Mouse (Mus musculus): Measurements from ENCODE around the gene Mydgf. TPM values are rescaled to one million over a fixed set of nuclear protein-coding genes. Genes with fewer than 3 reads are reported as not detected.

Mydgf gene
- polyA plus RNA-seq, 1 experiment from 2014 or later: 98.8 TPM

DNA sequence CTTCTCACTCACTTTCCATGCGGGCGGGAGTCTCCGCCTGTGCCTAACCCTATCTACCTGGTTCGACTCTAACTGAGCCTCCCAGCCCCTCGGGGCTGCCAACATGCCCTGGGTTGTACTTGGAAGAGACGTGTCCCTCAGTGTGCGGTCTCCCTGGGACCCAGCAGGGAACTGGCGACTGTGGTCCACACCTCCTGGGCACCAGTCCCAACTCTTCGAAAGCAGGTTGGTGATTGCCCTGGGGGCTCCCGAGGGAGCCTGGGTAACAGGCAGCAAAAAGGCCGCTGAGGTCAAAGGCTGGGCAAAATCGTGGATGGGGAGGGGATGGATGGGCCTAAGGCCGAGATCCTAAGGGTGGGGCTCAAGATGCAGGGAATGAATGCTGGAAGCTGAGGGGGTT, 34.0 kb upstream of the Mydgf start:
- ATAC-seq (ENCODE audit: low read depth): no peak
- peak overlapping the region; percentile 69 for H3K4me2 ChIP-seq (ENCODE audit: low read depth, low read length)
- DNase-seq (ENCODE audit: low spot score): no peak
- peak overlapping the region; percentile 83 for H3K9ac ChIP-seq (ENCODE audit: low read depth, low read length)
- no peaks in the 10 kb centered on the region for H3K27me3 ChIP-seq (replicated peaks; ENCODE audit: control insufficient read depth, insufficient read depth, low read length)
- H3K4me3 ChIP-seq (ENCODE audit: low read depth, low read length): peak overlapping the region; percentile 75
- peaks cover 15% of the 10 kb centered on the region for H3K4me1 ChIP-seq (ENCODE audit: control insufficient read depth, insufficient read depth, low read length)
- no peaks in the 10 kb centered on the region for H3K9me3 ChIP-seq (ENCODE audit: control insufficient read depth, low read length)
- no peaks in the 10 kb centered on the region for H3K36me3 ChIP-seq (ENCODE audit: control insufficient read depth, insufficient read depth, low read length)
- no peak overlapping the region for H3K27ac ChIP-seq (replicated peaks; ENCODE audit: low read depth, low read length)
- 59% methylated on average over 13 of the region's 13 CpGs for WGBS

DNA sequence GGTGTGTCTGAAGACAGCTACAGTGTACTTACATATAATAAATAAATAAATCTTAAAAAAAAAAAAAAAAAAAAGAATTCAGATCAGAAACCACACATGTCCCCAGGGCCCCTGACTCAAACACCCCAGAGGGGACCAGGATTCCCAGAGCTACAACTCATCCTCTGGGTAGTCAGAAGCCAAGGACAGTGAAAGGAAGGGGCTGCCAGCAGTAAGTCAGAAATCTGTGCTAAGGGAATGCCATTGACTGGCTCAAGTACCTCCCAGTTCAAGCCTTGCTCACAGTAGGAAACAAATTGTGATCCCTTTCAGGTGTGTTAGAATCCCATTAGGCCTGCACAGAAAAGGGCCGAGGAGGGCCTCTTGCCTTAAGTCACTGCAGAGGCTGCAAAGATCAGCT, 30.5 kb upstream of the Mydgf start:
- Histone ChIP-seq H3K27me3 (replicated peaks; ENCODE audit: control insufficient read depth, insufficient read depth, low read length) (no peaks in the 10 kb centered on the region), H3K36me3 (ENCODE audit: control insufficient read depth, insufficient read depth, low read length) (peaks cover 26% of the 10 kb centered on the region), H3K4me3 (ENCODE audit: low read depth, low read length) (no peak overlapping the region), H3K9ac (ENCODE audit: low read depth, low read length) (no peak overlapping the region), H3K9me3 (ENCODE audit: control insufficient read depth, low read length) (no peaks in the 10 kb centered on the region), H3K4me2 (ENCODE audit: low read depth, low read length) (no peak overlapping the region), H3K27ac (replicated peaks; ENCODE audit: low read depth, low read length) (no peak overlapping the region), H3K4me1 (ENCODE audit: control insufficient read depth, insufficient read depth, low read length) (peaks cover 15% of the 10 kb centered on the region)
- no peak for ATAC-seq (ENCODE audit: low read depth)
- 78% methylated on average over 1 of the region's 1 CpGs for WGBS
- DNase-seq (ENCODE audit: low spot score): no peak

- no peak overlapping the region for H3K27ac ChIP-seq (replicated peaks; ENCODE audit: low read depth, low read length)
Measured at GRCm38 (mm10) chr17:56212676-56213075, 29.0 kb upstream of the Mydgf start.

DNA sequence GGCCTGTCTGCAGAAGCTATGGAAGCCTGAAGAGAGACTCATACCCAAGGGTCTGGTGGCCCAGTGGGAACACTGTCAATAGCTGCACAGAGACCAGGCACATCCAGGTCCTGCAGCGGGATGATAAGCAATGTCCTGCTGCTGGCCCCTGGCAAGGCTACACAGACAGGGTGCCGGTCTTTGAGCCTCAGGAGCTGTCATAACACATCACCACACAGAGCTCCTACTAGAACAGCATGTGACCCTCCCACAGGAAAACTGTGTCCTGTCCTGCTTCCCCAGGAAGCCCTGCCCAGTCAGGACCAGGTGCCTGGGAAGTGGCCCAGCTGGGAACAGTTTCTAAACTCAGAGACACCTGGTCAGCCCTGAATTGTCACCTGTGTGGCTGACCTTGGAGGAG, 27.4 kb upstream of the Mydgf start:
- WGBS: 90% methylated on average over 2 of the region's 2 CpGs
- no peak for ATAC-seq (ENCODE audit: low read depth)
- H3K36me3 ChIP-seq (ENCODE audit: control insufficient read depth, insufficient read depth, low read length): peaks cover 57% of the 10 kb centered on the region
- no peak overlapping the region for H3K4me3 ChIP-seq (ENCODE audit: low read depth, low read length)
- H3K4me2 ChIP-seq (ENCODE audit: low read depth, low read length): no peak overlapping the region
- H3K9me3 ChIP-seq (ENCODE audit: control insufficient read depth, low read length): no peaks in the 10 kb centered on the region
- no peak overlapping the region for H3K27ac ChIP-seq (replicated peaks; ENCODE audit: low read depth, low read length)
- H3K4me1 ChIP-seq (ENCODE audit: control insufficient read depth, insufficient read depth, low read length): no peaks in the 10 kb centered on the region
- no peak overlapping the region for H3K9ac ChIP-seq (ENCODE audit: low read depth, low read length)
- H3K27me3 ChIP-seq (replicated peaks; ENCODE audit: control insufficient read depth, insufficient read depth, low read length): no peaks in the 10 kb centered on the region
- DNase-seq (ENCODE audit: low spot score): no peak

More at GRCm38 (mm10) chr17:56212676-56213075, 29.0 kb upstream of the Mydgf start:
- WGBS: 55% methylated on average over 6 of the region's 6 CpGs
- DNase-seq (ENCODE audit: low spot score): no peak
- Histone ChIP-seq H3K36me3 (ENCODE audit: control insufficient read depth, insufficient read depth, low read length) (peaks cover 41% of the 10 kb centered on the region), H3K9me3 (ENCODE audit: control insufficient read depth, low read length) (no peaks in the 10 kb centered on the region), H3K9ac (ENCODE audit: low read depth, low read length) (no peak overlapping the region), H3K4me3 (ENCODE audit: low read depth, low read length) (no peak overlapping the region), H3K4me2 (ENCODE audit: low read depth, low read length) (no peak overlapping the region), H3K4me1 (ENCODE audit: control insufficient read depth, insufficient read depth, low read length) (peaks cover 12% of the 10 kb centered on the region), H3K27me3 (replicated peaks; ENCODE audit: control insufficient read depth, insufficient read depth, low read length) (no peaks in the 10 kb centered on the region)
- no peak for ATAC-seq (ENCODE audit: low read depth)

DNA sequence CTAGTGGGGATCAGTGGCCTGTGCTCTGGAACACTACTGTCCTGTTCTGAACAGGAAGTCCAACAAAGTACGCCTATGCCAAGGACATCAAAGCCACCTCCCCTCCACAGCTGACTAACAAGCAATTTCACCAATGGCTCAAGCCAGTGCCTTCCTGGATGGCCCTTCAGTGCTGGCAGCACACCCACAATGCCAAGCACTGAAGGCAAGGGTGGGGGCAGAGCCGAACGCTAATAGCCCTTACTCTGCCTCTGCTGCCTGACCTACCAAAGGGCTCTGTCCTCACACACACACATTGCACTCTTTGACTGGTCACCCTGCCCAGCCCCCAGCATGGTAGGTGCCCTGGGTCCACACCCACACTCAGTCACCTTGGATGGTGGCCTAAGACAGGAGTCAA, 25.1 kb upstream of the Mydgf start:
- Histone ChIP-seq H3K4me3 (ENCODE audit: low read depth, low read length) (no peak overlapping the region), H3K27ac (replicated peaks; ENCODE audit: low read depth, low read length) (no peak overlapping the region), H3K9me3 (ENCODE audit: control insufficient read depth, low read length) (no peaks in the 10 kb centered on the region), H3K4me1 (ENCODE audit: control insufficient read depth, insufficient read depth, low read length) (no peaks in the 10 kb centered on the region), H3K27me3 (replicated peaks; ENCODE audit: control insufficient read depth, insufficient read depth, low read length) (no peaks in the 10 kb centered on the region), H3K4me2 (ENCODE audit: low read depth, low read length) (no peak overlapping the region), H3K9ac (ENCODE audit: low read depth, low read length) (no peak overlapping the region), H3K36me3 (ENCODE audit: control insufficient read depth, insufficient read depth, low read length) (peaks cover 80% of the 10 kb centered on the region)
- ATAC-seq (ENCODE audit: low read depth) (no peak), DNase-seq (ENCODE audit: low spot score) (no peak)
- WGBS: 83% methylated on average over 3 of the region's 3 CpGs

GRCm38 (mm10) chr17:56207963-56208530, 24.3 kb upstream of the Mydgf start:
- Histone ChIP-seq H3K9me3 (ENCODE audit: control insufficient read depth, low read length) (no peaks in the 10 kb centered on the region), H3K4me1 (ENCODE audit: control insufficient read depth, insufficient read depth, low read length) (no peaks in the 10 kb centered on the region), H3K27me3 (replicated peaks; ENCODE audit: control insufficient read depth, insufficient read depth, low read length) (no peaks in the 10 kb centered on the region), H3K4me3 (ENCODE audit: low read depth, low read length) (no peak overlapping the region), H3K36me3 (ENCODE audit: control insufficient read depth, insufficient read depth, low read length) (peaks cover 87% of the 10 kb centered on the region), H3K27ac (replicated peaks; ENCODE audit: low read depth, low read length) (no peak overlapping the region), H3K9ac (ENCODE audit: low read depth, low read length) (no peak overlapping the region), H3K4me2 (ENCODE audit: low read depth, low read length) (no peak overlapping the region)
- DNase-seq (ENCODE audit: low spot score): no peak
- 91% methylated on average over 9 of the region's 9 CpGs for WGBS
- ATAC-seq (ENCODE audit: low read depth): no peak

DNA sequence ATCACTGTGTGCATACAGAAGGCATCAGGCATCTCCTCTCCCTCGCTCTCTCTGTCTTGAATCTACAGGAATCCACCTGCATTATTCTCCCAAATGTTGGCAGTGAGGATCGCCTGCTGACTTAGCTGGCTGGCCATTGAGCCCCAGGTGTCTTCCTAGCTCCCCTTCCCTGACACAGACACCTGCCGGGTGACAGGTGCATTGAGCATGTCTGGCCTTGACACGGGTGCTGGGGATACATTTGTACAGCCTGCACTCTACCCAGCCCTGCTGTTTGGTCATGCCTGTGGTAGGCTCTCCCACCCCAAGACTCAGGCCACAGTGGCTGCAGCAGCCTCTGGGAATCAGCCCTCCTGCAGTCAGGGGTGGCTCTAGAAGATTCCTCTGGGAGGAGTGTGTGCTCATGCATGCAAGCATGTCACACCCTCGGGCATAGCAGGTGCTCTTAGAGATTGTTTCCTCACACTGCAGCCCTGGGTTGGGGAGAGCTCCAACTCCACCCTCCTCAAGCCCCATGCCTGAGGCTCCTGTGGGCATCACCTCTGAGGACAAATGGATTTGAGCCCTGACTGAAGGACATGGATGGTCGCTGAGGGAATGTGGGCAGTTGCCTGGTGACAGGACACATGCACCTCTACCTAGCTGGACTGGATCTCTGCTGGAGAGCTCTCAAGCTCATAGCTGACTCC, 23.4 kb upstream of the Mydgf start:
- peaks cover 97% of the 10 kb centered on the region for H3K36me3 ChIP-seq (ENCODE audit: control insufficient read depth, insufficient read depth, low read length)
- H3K27me3 ChIP-seq (replicated peaks; ENCODE audit: control insufficient read depth, insufficient read depth, low read length): no peaks in the 10 kb centered on the region
- no peaks in the 10 kb centered on the region for H3K9me3 ChIP-seq (ENCODE audit: control insufficient read depth, low read length)
- DNase-seq (ENCODE audit: low spot score) (no peak), ATAC-seq (ENCODE audit: low read depth) (no peak)
- no peaks in the 10 kb centered on the region for H3K4me1 ChIP-seq (ENCODE audit: control insufficient read depth, insufficient read depth, low read length)
- 75% methylated on average over 6 of the region's 6 CpGs for WGBS
- no peak overlapping the region for H3K4me2 ChIP-seq (ENCODE audit: low read depth, low read length)
- H3K4me3 ChIP-seq (ENCODE audit: low read depth, low read length): no peak overlapping the region
- no peak overlapping the region for H3K27ac ChIP-seq (replicated peaks; ENCODE audit: low read depth, low read length)
- H3K9ac ChIP-seq (ENCODE audit: low read depth, low read length): no peak overlapping the region

DNA sequence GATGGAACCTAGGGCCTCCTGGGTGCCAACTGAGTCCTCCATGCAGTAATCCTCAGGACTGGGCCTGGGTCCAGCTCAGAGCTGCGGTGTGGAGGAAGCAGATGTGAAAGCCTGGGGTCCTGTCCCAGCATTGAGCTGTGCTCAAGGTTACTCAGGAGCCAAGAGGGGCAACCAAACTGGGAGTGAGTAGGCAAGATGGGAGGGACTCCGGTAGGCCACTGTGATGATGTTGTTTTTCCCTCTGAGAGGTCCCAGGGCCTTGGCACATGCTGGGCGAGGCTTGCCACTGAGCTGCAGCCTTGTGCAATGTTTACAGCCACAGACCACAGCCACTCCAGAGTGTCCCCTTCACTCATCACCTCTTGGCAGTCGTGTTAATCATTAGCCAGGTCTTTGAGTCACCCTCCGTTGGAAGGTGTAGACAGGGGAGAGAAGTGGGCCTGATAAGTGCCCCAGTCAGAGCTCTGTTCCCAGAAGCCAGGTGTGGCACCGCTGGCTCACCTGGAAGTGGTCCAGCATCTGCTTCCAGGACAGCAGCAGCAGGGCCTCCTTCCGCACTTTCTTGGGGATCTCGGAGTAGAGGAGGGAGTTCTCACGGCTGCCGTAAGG, 22.7 kb upstream of the Mydgf start:
- WGBS: 92% methylated on average over 10 of the region's 10 CpGs
- ATAC-seq (ENCODE audit: low read depth) (no peak), DNase-seq (ENCODE audit: low spot score) (no peak)
- Histone ChIP-seq H3K4me2 (ENCODE audit: low read depth, low read length) (no peak overlapping the region), H3K27ac (replicated peaks; ENCODE audit: low read depth, low read length) (no peak overlapping the region), H3K36me3 (ENCODE audit: control insufficient read depth, insufficient read depth, low read length) (peaks cover 99% of the 10 kb centered on the region), H3K9me3 (ENCODE audit: control insufficient read depth, low read length) (no peaks in the 10 kb centered on the region), H3K27me3 (replicated peaks; ENCODE audit: control insufficient read depth, insufficient read depth, low read length) (no peaks in the 10 kb centered on the region), H3K4me3 (ENCODE audit: low read depth, low read length) (no peak overlapping the region), H3K4me1 (ENCODE audit: control insufficient read depth, insufficient read depth, low read length) (no peaks in the 10 kb centered on the region), H3K9ac (ENCODE audit: low read depth, low read length) (no peak overlapping the region)

GRCm38 (mm10) chr17:56203729-56204128, 20.0 kb upstream of the Mydgf start:
- Histone ChIP-seq H3K4me2 (ENCODE audit: low read depth, low read length) (no peak overlapping the region), H3K9ac (ENCODE audit: low read depth, low read length) (no peak overlapping the region), H3K9me3 (ENCODE audit: control insufficient read depth, low read length) (no peaks in the 10 kb centered on the region), H3K27ac (replicated peaks; ENCODE audit: low read depth, low read length) (no peak overlapping the region), H3K4me1 (ENCODE audit: control insufficient read depth, insufficient read depth, low read length) (no peaks in the 10 kb centered on the region), H3K36me3 (ENCODE audit: control insufficient read depth, insufficient read depth, low read length) (peaks cover 94% of the 10 kb centered on the region), H3K27me3 (replicated peaks; ENCODE audit: control insufficient read depth, insufficient read depth, low read length) (no peaks in the 10 kb centered on the region), H3K4me3 (ENCODE audit: low read depth, low read length) (no peak overlapping the region)
- DNase-seq (ENCODE audit: low spot score) (peak; percentile 21), ATAC-seq (ENCODE audit: low read depth) (no peak)
- 48% methylated on average over 3 of the region's 3 CpGs for WGBS

All from embryonic facial prominence, embryonic 14.5 days (tissue).